Mouse (Mus musculus): ENCODE data around the gene Cyp2u1. TPM values are rescaled to one million over a fixed set of nuclear protein-coding genes. Genes with fewer than 3 reads are reported as not detected.
A peak's percentile ranks its signal among the peaks of the same experiment; 100 is the strongest.

The Cyp2u1 gene
- polyA plus RNA-seq, 1 experiment = 0.90 TPM

- H3K36me3 ChIP-seq (ENCODE audit: control insufficient read depth, insufficient read depth, low read length, poor library complexity, severe bottlenecking) = no peaks in the 10 kb centered on the region
- H3K4me1 ChIP-seq (ENCODE audit: control insufficient read depth, insufficient read depth, low read length) = peaks cover 3% of the 10 kb centered on the region
- H3K27me3 ChIP-seq (ENCODE audit: control insufficient read depth, insufficient read depth, low read length, poor library complexity, severe bottlenecking) = no peaks in the 10 kb centered on the region
- no peak overlapping the region for H3K27ac ChIP-seq (ENCODE audit: insufficient read depth, low read length)
- no peak overlapping the region for H3K4me3 ChIP-seq (ENCODE audit: low read depth, low read length)
- TF ChIP-seq CTCF (IDR thresholded peaks at IDR 0.05; ENCODE audit: low read depth, low read length) (no peak), POLR2A (IDR thresholded peaks at IDR 0.05; ENCODE audit: insufficient read depth, low read length) (no peak), EP300 (IDR thresholded peaks at IDR 0.05; ENCODE audit: insufficient read depth, low read depth, low read length) (no peak)
- H3K9me3 ChIP-seq (replicated peaks; ENCODE audit: control insufficient read depth, insufficient read depth, low read length, poor library complexity, severe bottlenecking) = no peaks in the 10 kb centered on the region
- H3K9ac ChIP-seq (ENCODE audit: low read depth, poor library complexity, severe bottlenecking) = no peak overlapping the region
Measured at GRCm38 (mm10) chr3:131315957-131316510, 13.0 kb upstream of the Cyp2u1 start.

DNA sequence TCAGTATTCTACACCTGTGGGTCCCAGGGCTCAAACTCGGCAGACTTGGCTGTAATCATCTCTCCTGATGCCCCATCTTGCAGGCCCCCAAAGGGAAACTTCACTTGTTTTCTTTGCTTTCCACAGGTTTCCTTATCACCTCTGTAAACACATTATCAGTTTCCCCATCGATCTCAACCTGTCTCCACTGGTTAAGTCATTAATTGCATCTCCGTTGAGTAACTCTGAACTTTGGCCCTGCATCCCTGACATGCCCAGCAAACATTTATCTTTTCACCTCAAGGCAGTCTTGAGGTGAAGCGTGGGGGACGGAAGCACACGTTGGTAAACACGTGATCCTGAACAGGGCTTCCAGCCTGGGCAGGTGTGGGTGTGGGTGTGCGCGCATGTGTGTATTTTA, 9.3 kb upstream of the Cyp2u1 start:
- H3K27me3 ChIP-seq (ENCODE audit: control insufficient read depth, insufficient read depth, low read length, poor library complexity, severe bottlenecking) = no peaks in the 10 kb centered on the region
- peaks cover 18% of the 10 kb centered on the region for H3K9me3 ChIP-seq (replicated peaks; ENCODE audit: control insufficient read depth, insufficient read depth, low read length, poor library complexity, severe bottlenecking)
- TF ChIP-seq POLR2A (IDR thresholded peaks at IDR 0.05; ENCODE audit: insufficient read depth, low read length) = no peak
- no peak for TF ChIP-seq EP300 (IDR thresholded peaks at IDR 0.05; ENCODE audit: insufficient read depth, low read depth, low read length)
- no peak for TF ChIP-seq CTCF (IDR thresholded peaks at IDR 0.05; ENCODE audit: low read depth, low read length)
- no peaks in the 10 kb centered on the region for H3K4me1 ChIP-seq (ENCODE audit: control insufficient read depth, insufficient read depth, low read length)
- H3K36me3 ChIP-seq (ENCODE audit: control insufficient read depth, insufficient read depth, low read length, poor library complexity, severe bottlenecking) = no peaks in the 10 kb centered on the region
- no peak overlapping the region for H3K9ac ChIP-seq (ENCODE audit: low read depth, poor library complexity, severe bottlenecking)
- no peak overlapping the region for H3K27ac ChIP-seq (ENCODE audit: insufficient read depth, low read length)
- no peak overlapping the region for H3K4me3 ChIP-seq (ENCODE audit: low read depth, low read length)

GRCm38 (mm10) chr3:131310572-131310971, 7.5 kb upstream of the Cyp2u1 start:
- Histone ChIP-seq H3K27ac (ENCODE audit: insufficient read depth, low read length) (no peak overlapping the region), H3K36me3 (ENCODE audit: control insufficient read depth, insufficient read depth, low read length, poor library complexity, severe bottlenecking) (no peaks in the 10 kb centered on the region), H3K9me3 (replicated peaks; ENCODE audit: control insufficient read depth, insufficient read depth, low read length, poor library complexity, severe bottlenecking) (peaks cover 18% of the 10 kb centered on the region), H3K27me3 (ENCODE audit: control insufficient read depth, insufficient read depth, low read length, poor library complexity, severe bottlenecking) (no peaks in the 10 kb centered on the region), H3K4me1 (ENCODE audit: control insufficient read depth, insufficient read depth, low read length) (no peaks in the 10 kb centered on the region), H3K4me3 (ENCODE audit: low read depth, low read length) (no peak overlapping the region), H3K9ac (ENCODE audit: low read depth, poor library complexity, severe bottlenecking) (no peak overlapping the region)
- TF ChIP-seq EP300 (IDR thresholded peaks at IDR 0.05; ENCODE audit: insufficient read depth, low read depth, low read length) (no peak), CTCF (IDR thresholded peaks at IDR 0.05; ENCODE audit: low read depth, low read length) (no peak), POLR2A (IDR thresholded peaks at IDR 0.05; ENCODE audit: insufficient read depth, low read length) (no peak)

GRCm38 (mm10) chr3:131307811-131308210, 4.8 kb upstream of the Cyp2u1 start:
- Histone ChIP-seq H3K9ac (ENCODE audit: low read depth, poor library complexity, severe bottlenecking) (no peak overlapping the region), H3K27ac (ENCODE audit: insufficient read depth, low read length) (no peak overlapping the region), H3K36me3 (ENCODE audit: control insufficient read depth, insufficient read depth, low read length, poor library complexity, severe bottlenecking) (no peaks in the 10 kb centered on the region), H3K27me3 (ENCODE audit: control insufficient read depth, insufficient read depth, low read length, poor library complexity, severe bottlenecking) (no peaks in the 10 kb centered on the region), H3K4me3 (ENCODE audit: low read depth, low read length) (no peak overlapping the region), H3K9me3 (replicated peaks; ENCODE audit: control insufficient read depth, insufficient read depth, low read length, poor library complexity, severe bottlenecking) (peaks cover 18% of the 10 kb centered on the region), H3K4me1 (ENCODE audit: control insufficient read depth, insufficient read depth, low read length) (no peaks in the 10 kb centered on the region)
- TF ChIP-seq POLR2A (IDR thresholded peaks at IDR 0.05; ENCODE audit: insufficient read depth, low read length) (no peak), CTCF (IDR thresholded peaks at IDR 0.05; ENCODE audit: low read depth, low read length) (no peak), EP300 (IDR thresholded peaks at IDR 0.05; ENCODE audit: insufficient read depth, low read depth, low read length) (no peak)

- Histone ChIP-seq H3K27me3 (ENCODE audit: control insufficient read depth, insufficient read depth, low read length, poor library complexity, severe bottlenecking) (no peaks in the 10 kb centered on the region), H3K27ac (ENCODE audit: insufficient read depth, low read length) (no peak overlapping the region), H3K9ac (ENCODE audit: low read depth, poor library complexity, severe bottlenecking) (no peak overlapping the region), H3K4me3 (ENCODE audit: low read depth, low read length) (no peak overlapping the region), H3K4me1 (ENCODE audit: control insufficient read depth, insufficient read depth, low read length) (no peaks in the 10 kb centered on the region), H3K9me3 (replicated peaks; ENCODE audit: control insufficient read depth, insufficient read depth, low read length, poor library complexity, severe bottlenecking) (peaks cover 18% of the 10 kb centered on the region), H3K36me3 (ENCODE audit: control insufficient read depth, insufficient read depth, low read length, poor library complexity, severe bottlenecking) (no peaks in the 10 kb centered on the region)
- TF ChIP-seq CTCF (IDR thresholded peaks at IDR 0.05; ENCODE audit: low read depth, low read length) (no peak), POLR2A (IDR thresholded peaks at IDR 0.05; ENCODE audit: insufficient read depth, low read length) (no peak), EP300 (IDR thresholded peaks at IDR 0.05; ENCODE audit: insufficient read depth, low read depth, low read length) (no peak)
Measured at GRCm38 (mm10) chr3:131306255-131306654, 3.2 kb upstream of the Cyp2u1 start.

DNA sequence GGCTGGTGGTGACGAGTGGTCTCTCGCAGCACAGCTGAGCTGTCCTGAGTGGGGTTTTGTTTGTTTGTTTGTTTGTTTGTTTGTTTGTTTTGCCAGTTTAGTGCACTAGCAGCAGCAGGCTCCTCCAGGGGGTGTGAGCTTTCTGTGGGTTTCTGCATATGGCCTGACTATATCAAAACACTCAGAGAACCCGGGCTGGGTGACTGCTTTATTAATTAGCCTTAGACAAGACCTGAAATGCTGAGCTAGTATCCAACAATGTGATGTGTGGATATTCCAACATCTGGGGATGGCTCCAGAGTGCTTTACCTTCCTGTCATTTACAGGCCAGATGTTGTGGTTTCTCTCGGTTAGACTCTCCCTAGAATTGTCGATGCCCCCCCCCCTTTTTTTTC, 290 bp upstream of the Cyp2u1 start:
- no peak overlapping the region for H3K27ac ChIP-seq (ENCODE audit: insufficient read depth, low read length)
- TF ChIP-seq EP300 (IDR thresholded peaks at IDR 0.05; ENCODE audit: insufficient read depth, low read depth, low read length) (no peak), POLR2A (IDR thresholded peaks at IDR 0.05; ENCODE audit: insufficient read depth, low read length) (no peak), CTCF (IDR thresholded peaks at IDR 0.05; ENCODE audit: low read depth, low read length) (no peak)
- no peaks in the 10 kb centered on the region for H3K27me3 ChIP-seq (ENCODE audit: control insufficient read depth, insufficient read depth, low read length, poor library complexity, severe bottlenecking)
- no peaks in the 10 kb centered on the region for H3K36me3 ChIP-seq (ENCODE audit: control insufficient read depth, insufficient read depth, low read length, poor library complexity, severe bottlenecking)
- no peak overlapping the region for H3K9ac ChIP-seq (ENCODE audit: low read depth, poor library complexity, severe bottlenecking)
- H3K9me3 ChIP-seq (replicated peaks; ENCODE audit: control insufficient read depth, insufficient read depth, low read length, poor library complexity, severe bottlenecking) = peaks cover under 1% of the 10 kb centered on the region
- no peaks in the 10 kb centered on the region for H3K4me1 ChIP-seq (ENCODE audit: control insufficient read depth, insufficient read depth, low read length)
- peak overlapping the region; percentile 44 for H3K4me3 ChIP-seq (ENCODE audit: low read depth, low read length)

All from ES-Bruce4 (cell line).